Mouse (Mus musculus): ENCODE results near the gene Olfr1418. TPM values are rescaled to one million over a fixed set of nuclear protein-coding genes. Genes with fewer than 3 reads are reported as not detected.

Gene Olfr1418
- polyA plus RNA-seq, 1 experiment, result not detected

DNA sequence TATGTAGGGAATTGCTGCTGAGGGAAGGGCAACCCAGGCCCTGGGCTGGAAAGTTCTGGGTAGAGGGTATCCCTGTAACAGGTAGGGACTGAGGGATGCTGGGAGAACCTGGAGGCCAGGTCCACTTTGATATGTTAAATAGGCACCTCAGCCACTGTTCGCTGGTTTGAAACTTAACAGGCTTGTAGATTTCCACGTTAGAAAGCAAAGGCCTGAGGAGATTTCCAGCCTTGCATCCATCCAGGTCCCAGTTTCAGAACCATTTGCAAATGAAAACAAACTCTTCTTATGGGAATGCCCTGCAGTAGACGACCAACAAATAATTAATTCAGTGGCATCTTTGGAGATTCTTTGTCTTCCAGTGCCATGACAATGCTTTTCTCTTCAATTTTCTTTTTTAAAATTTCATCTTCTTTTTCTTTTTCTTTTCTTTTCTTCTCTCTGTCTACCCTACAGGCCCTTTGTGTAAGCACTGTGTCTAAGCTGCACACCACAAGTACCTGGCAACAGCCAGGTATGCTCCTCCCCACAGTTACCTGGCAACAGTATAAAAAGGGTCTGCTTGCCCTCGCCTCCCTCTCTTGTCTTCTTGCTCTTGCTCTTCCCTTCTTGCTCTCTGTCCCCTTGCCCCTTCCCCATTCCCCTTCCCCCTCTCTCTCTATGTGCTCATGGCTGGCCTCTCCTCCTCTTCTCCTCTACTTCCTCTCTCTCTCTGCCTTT is 37.4 kb downstream of the Olfr1418 start:
- TF ChIP-seq POLR2A (IDR thresholded peaks at IDR 0.05; ENCODE audit: borderline replicate concordance, extremely low read depth, low read depth, low read length) (no peak), CTCF (IDR thresholded peaks at IDR 0.05; ENCODE audit: insufficient read depth, low read length) (no peak)
- Histone ChIP-seq H3K4me1 (ENCODE audit: control insufficient read depth, insufficient read depth, low read length) (no peaks in the 10 kb centered on the region; the same call in 1 of the 2 replicates), H3K4me3 (replicated peaks; ENCODE audit: extremely low read depth, low read depth, low read length) (no peak overlapping the region)
- WGBS, result 37% methylated on average over 4 of the region's 4 CpGs
- DNase-seq, result no peak

DNA sequence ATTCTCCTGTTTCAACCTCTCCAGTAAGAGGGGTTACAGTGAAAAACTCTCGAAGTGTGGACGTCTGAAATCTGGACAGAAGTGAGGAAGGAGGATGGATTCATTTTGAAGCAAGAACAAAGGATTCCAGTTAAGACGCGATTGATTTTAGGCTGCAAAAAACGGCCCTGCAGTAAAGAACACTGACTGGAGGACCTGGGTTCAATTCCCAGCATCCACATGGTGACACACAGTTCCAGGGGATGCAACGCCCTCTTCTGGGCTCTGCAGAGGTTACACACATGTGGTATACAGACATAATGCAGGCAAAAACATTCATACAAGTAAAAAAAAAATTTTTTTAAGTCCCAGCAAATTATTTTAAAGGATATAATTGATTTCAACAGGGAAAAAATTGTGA is 40.7 kb downstream of the Olfr1418 start:
- no peak for TF ChIP-seq POLR2A (IDR thresholded peaks at IDR 0.05; ENCODE audit: borderline replicate concordance, extremely low read depth, low read depth, low read length)
- peak; percentile 13; the same call in 1 of the 2 replicates for TF ChIP-seq CTCF (IDR thresholded peaks at IDR 0.05; ENCODE audit: insufficient read depth, low read length)
- 26% methylated on average over 6 of the region's 6 CpGs for WGBS
- no peak overlapping the region for H3K4me3 ChIP-seq (replicated peaks; ENCODE audit: extremely low read depth, low read depth, low read length)
- peaks cover 2% of the 10 kb centered on the region; the same call in 1 of the 2 replicates for H3K4me1 ChIP-seq (ENCODE audit: control insufficient read depth, insufficient read depth, low read length)
- no peak for DNase-seq

- WGBS, result under 1% methylated on average over 15 of the region's 15 CpGs
- Histone ChIP-seq H3K4me1 (ENCODE audit: control insufficient read depth, insufficient read depth, low read length) (peaks cover 5% of the 10 kb centered on the region; the same call in 1 of the 2 replicates), H3K4me3 (replicated peaks; ENCODE audit: extremely low read depth, low read depth, low read length) (peak overlapping the region; percentile 54)
- peak; percentile 82 for DNase-seq
- TF ChIP-seq CTCF (IDR thresholded peaks at IDR 0.05; ENCODE audit: insufficient read depth, low read length), result peak; percentile 70
- no peak for TF ChIP-seq POLR2A (IDR thresholded peaks at IDR 0.05; ENCODE audit: borderline replicate concordance, extremely low read depth, low read depth, low read length)
These were observed 41.1 kb downstream of the Olfr1418 start for GRCm38 (mm10) chr19:11819800-11820199.

DNA sequence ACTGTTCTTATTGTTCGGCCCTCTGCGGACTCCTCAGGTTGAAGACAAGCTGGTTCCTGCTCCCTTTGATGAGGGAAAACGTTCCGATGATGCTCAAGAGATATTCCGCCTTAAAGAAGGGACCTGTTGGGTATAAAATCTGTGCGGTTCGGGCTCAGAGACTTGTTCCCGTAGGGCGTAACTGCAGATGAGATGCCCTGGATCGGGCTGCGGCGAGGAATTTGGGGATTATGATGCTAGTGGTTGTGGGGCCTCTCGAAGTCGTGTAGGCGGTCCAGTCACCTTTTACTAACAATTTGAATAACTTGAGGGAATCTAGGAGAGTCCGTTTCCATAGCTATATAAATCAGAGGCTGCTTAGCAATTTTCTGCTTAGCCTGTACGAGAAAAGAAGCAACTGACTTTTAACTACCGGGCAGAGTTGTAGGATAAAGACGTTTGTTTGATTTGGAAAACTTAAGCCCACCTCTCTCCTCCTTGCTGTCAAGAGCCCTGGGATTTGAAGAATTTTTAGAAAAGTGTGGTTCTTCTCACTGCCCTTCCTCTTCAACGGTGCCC is 41.6 kb downstream of the Olfr1418 start, which contains the start of gene Stx3:
Gene Stx3 (minus strand): TSS at position 261 of the 558 bp plus-strand sequence.
- peak within 1 kb of the TSS; percentile 95 for H3K4me3 ChIP-seq (replicated peaks; ENCODE audit: extremely low read depth, low read depth, low read length)
- WGBS, result under 1% methylated on average over 20 of the region's 20 CpGs
- TF ChIP-seq CTCF (IDR thresholded peaks at IDR 0.05; ENCODE audit: insufficient read depth, low read length) (no peak), POLR2A (IDR thresholded peaks at IDR 0.05; ENCODE audit: borderline replicate concordance, extremely low read depth, low read depth, low read length) (no peak)
- DNase-seq, result no peak
- peaks cover 5% of the 10 kb centered on the region for H3K4me1 ChIP-seq (ENCODE audit: control insufficient read depth, insufficient read depth, low read length)

DNA sequence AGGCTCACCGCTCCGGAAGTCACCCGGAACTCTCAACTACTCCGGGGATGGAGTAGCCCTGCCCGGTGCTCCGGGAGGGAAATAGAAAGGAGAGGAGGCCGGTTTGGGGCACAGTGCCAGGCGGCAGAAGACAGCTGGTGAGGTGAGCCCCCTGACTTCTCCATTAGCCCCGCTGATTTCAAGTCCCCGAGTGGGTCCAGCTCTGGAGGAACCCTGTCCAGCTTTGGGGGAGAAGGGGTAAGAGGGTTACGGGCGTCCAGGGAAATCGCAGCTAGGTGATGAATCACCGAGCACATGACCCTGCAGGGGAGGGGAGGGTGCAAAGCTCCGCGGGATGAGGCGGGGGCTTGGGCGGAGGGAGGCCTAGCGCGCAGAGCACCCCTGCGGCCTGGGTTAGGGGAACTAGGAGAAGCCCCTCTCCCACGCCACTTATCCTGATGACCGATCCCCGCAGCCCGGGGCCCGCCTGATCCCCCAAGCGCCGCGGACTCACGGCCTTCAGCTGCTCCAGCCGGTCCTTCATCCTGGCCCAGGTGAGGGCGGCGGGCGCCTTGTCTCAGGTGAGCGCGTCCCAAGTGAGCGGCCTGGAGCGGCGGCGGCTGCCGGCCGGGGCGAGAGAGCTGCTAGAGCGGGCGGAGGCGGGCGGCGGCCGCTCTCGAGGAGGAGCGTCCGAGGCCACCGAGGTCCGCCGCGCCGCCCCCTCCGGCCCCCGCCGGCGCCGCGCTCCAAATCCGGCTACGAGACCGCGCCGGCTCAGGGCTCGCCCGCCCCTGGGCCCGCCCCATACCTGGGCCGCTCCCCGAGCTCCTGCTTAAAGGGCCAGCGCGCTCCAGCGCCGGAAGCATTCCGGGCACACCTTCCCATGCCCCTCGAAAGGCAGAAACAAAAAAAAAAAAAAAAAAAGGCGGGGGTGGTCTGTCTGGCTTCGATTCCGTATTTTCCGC is 42.4 kb downstream of the Olfr1418 start:
- H3K4me1 ChIP-seq (ENCODE audit: control insufficient read depth, insufficient read depth, low read length), result peaks cover 9% of the 10 kb centered on the region
- peak overlapping the region; percentile 95 for H3K4me3 ChIP-seq (replicated peaks; ENCODE audit: extremely low read depth, low read depth, low read length)
- no peak for TF ChIP-seq CTCF (IDR thresholded peaks at IDR 0.05; ENCODE audit: insufficient read depth, low read length)
- 0 out of 2 replicates have a peak, but pooled peaks have one; percentile 16 for TF ChIP-seq POLR2A (IDR thresholded peaks at IDR 0.05; ENCODE audit: borderline replicate concordance, extremely low read depth, low read depth, low read length)
- under 1% methylated on average over 83 of the region's 83 CpGs for WGBS
- DNase-seq, result peak; percentile 73

DNA sequence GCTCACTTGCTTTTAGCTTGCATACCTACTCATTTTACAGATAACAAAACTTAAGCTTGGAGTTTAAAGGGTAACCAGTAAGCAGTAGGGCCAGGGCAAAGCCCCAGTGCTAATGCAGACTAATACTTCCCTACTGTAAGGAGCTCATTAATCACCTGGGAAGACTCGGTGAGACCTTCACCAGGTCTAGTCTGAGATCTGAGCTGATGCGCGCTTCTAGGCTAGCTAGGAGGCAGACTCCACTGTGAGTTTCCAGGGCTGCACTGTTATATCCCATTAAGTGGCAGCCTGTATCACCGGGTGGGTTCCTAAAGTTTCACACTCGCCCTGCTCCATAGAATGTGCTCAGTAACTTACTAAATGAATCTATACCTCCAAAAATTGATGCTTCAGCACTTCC is 43.3 kb downstream of the Olfr1418 start:
- no peak for DNase-seq
- H3K4me3 ChIP-seq (replicated peaks; ENCODE audit: extremely low read depth, low read depth, low read length), result peak overlapping the region; percentile 95
- H3K4me1 ChIP-seq (ENCODE audit: control insufficient read depth, insufficient read depth, low read length), result peaks cover 15% of the 10 kb centered on the region
- TF ChIP-seq CTCF (IDR thresholded peaks at IDR 0.05; ENCODE audit: insufficient read depth, low read length) (no peak), POLR2A (IDR thresholded peaks at IDR 0.05; ENCODE audit: borderline replicate concordance, extremely low read depth, low read depth, low read length) (no peak)
- 28% methylated on average over 5 of the region's 5 CpGs for WGBS

DNA sequence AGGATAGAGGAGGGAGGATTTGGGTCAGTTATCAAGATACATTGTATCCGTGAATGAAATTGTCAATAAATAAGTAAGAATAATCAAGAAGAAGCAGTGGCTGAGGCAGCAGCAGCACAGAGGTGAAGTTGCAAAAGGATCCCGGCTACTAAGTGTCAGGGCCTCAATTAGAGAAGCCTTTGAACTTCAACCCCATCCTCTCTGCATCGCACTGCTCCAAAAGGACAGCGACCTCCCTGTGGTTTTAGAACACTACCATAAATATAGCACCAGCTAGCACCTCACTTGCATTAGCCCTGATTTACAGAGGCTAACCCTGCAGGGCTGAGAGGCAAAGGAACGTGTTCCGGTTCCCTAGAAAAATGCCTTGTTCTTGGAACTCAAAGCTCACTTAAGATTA is 44.2 kb downstream of the Olfr1418 start:
- H3K4me1 ChIP-seq (ENCODE audit: control insufficient read depth, insufficient read depth, low read length), result peaks cover 18% of the 10 kb centered on the region
- TF ChIP-seq CTCF (IDR thresholded peaks at IDR 0.05; ENCODE audit: insufficient read depth, low read length) (no peak), POLR2A (IDR thresholded peaks at IDR 0.05; ENCODE audit: borderline replicate concordance, extremely low read depth, low read depth, low read length) (no peak)
- DNase-seq, result no peak
- no peak overlapping the region for H3K4me3 ChIP-seq (replicated peaks; ENCODE audit: extremely low read depth, low read depth, low read length)
- 34% methylated on average over 6 of the region's 6 CpGs for WGBS

- 66% methylated on average over 6 of the region's 6 CpGs for WGBS
- Histone ChIP-seq H3K4me3 (replicated peaks; ENCODE audit: extremely low read depth, low read depth, low read length) (no peak overlapping the region), H3K4me1 (ENCODE audit: control insufficient read depth, insufficient read depth, low read length) (peaks cover 29% of the 10 kb centered on the region)
- TF ChIP-seq POLR2A (IDR thresholded peaks at IDR 0.05; ENCODE audit: borderline replicate concordance, extremely low read depth, low read depth, low read length), result no peak
- no peak for TF ChIP-seq CTCF (IDR thresholded peaks at IDR 0.05; ENCODE audit: insufficient read depth, low read length)
- no peak for DNase-seq
These were observed 46.0 kb downstream of the Olfr1418 start for GRCm38 (mm10) chr19:11814742-11815333.

DNA sequence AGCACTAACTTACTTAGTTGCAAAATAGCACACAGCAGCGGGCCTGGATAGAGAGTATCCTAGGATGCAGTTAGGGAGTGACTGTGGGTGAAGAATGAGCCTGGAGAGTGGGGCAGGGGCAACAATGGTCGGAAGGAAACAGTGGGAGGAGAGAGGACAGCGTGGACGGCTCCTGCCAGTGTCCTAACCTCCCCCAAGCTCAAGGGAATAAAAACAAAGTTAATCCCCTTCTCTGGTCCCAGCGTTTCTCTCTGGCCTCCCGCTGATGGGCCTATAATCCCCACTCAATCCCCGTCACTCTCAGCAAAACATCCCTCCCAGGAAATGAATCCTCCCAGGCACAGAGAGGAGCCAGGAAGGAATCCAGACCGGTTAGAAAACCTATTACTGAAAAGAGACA is 47.2 kb downstream of the Olfr1418 start:
- WGBS, result 38% methylated on average over 8 of the region's 8 CpGs
- no peak for DNase-seq
- Histone ChIP-seq H3K4me1 (ENCODE audit: control insufficient read depth, insufficient read depth, low read length) (peaks cover 30% of the 10 kb centered on the region), H3K4me3 (replicated peaks; ENCODE audit: extremely low read depth, low read depth, low read length) (no peak overlapping the region)
- no peak for TF ChIP-seq CTCF (IDR thresholded peaks at IDR 0.05; ENCODE audit: insufficient read depth, low read length)
- no peak for TF ChIP-seq POLR2A (IDR thresholded peaks at IDR 0.05; ENCODE audit: borderline replicate concordance, extremely low read depth, low read depth, low read length)
